Mouse (Mus musculus): Measurements from ENCODE around the gene Tcte2. TPM values are rescaled to one million over a fixed set of nuclear protein-coding genes. Genes with fewer than 3 reads are reported as not detected.

Tcte2 gene
- total RNA-seq, 4 experiments from 2014 or later, result 4.6 to 10.7 (median 7.6) TPM

GRCm38 (mm10) chr17:13744824-13745223 is 16.8 kb downstream of the Tcte2 start:
- DNase-seq, result no peak

- DNase-seq, result no peak
Observed at GRCm38 (mm10) chr17:13744219-13744618, 17.4 kb downstream of the Tcte2 start.

GRCm38 (mm10) chr17:13743709-13744079 is 17.9 kb downstream of the Tcte2 start:
- DNase-seq, result no peak

- no peak for DNase-seq
Observed at GRCm38 (mm10) chr17:13742941-13743708, 18.5 kb downstream of the Tcte2 start.

GRCm38 (mm10) chr17:13742334-13742733 is 19.3 kb downstream of the Tcte2 start:
- no peak for DNase-seq

- DNase-seq, result no peak
Observed at GRCm38 (mm10) chr17:13741611-13742010, 20.0 kb downstream of the Tcte2 start.

GRCm38 (mm10) chr17:13740796-13741195 is 20.8 kb downstream of the Tcte2 start:
- DNase-seq, result no peak

GRCm38 (mm10) chr17:13739981-13740380 is 21.6 kb downstream of the Tcte2 start:
- DNase-seq, result no peak

GRCm38 (mm10) chr17:13738916-13739315 is 22.7 kb downstream of the Tcte2 start:
- no peak for DNase-seq

GRCm38 (mm10) chr17:13738121-13738776 is 23.4 kb downstream of the Tcte2 start:
- DNase-seq, result no peak

- no peak for DNase-seq
Observed at GRCm38 (mm10) chr17:13737336-13737735, 24.3 kb downstream of the Tcte2 start.

- peak; percentile 50 for DNase-seq
Observed at GRCm38 (mm10) chr17:13735803-13736282, 25.8 kb downstream of the Tcte2 start.

GRCm38 (mm10) chr17:13735057-13735456 is 26.6 kb downstream of the Tcte2 start:
- no peak for DNase-seq

- no peak for DNase-seq
Observed at GRCm38 (mm10) chr17:13733971-13734370, 27.7 kb downstream of the Tcte2 start.

- no peak for DNase-seq
Observed at GRCm38 (mm10) chr17:13732685-13733084, 28.9 kb downstream of the Tcte2 start.

- DNase-seq, result no peak
Observed at GRCm38 (mm10) chr17:13731727-13732112, 29.9 kb downstream of the Tcte2 start.

GRCm38 (mm10) chr17:13730980-13731726 is 30.5 kb downstream of the Tcte2 start:
- DNase-seq, result peak; percentile 37

- DNase-seq, result no peak
Observed at GRCm38 (mm10) chr17:13726832-13727355, 34.7 kb downstream of the Tcte2 start.

GRCm38 (mm10) chr17:13725004-13725550 is 36.5 kb downstream of the Tcte2 start:
- no peak for DNase-seq

GRCm38 (mm10) chr17:13722434-13722833 is 39.2 kb downstream of the Tcte2 start:
- DNase-seq, result no peak

GRCm38 (mm10) chr17:13721372-13721771 is 40.3 kb downstream of the Tcte2 start:
- peak; percentile 59 for DNase-seq

- no peak for DNase-seq
Observed at GRCm38 (mm10) chr17:13720187-13720586, 41.4 kb downstream of the Tcte2 start.

GRCm38 (mm10) chr17:13717428-13717827 is 44.2 kb downstream of the Tcte2 start:
- peak; percentile 81 for DNase-seq

Measured in adrenal gland, adult 8-10 months (tissue).